Mouse (Mus musculus): ENCODE measurements around the gene Prkcz.

Prkcz gene

GRCm38 (mm10) chr4:155306356-155307242 is 54.6 kb downstream of the Prkcz start:
- DNase-seq, result no peak

DNA sequence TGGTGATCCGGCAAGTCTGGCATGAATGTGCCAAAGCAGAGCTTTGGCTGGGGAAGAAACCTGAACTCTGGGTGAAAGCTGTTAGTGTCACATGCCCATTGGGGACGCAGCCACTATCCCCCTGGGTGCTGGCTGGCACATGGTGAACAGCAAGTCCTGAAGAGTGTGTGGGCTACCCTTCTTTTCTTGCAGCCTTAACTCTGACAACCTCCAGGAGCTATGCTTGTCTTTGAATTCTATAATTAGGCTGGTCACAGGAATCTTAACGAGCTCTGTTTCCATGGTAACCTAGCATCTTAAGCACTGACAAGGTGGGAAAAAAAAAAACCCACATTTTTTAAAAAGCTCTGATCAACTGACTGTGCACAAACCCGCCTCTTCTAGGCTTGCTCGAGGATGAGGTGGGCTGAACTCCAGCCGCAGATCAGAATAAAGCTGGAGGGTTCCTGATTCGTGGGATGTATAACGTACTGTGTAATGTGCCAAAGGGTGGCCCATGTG is 55.6 kb downstream of the Prkcz start:
- DNase-seq, result no peak

- peak in 1 of 2 experiments; percentile 15 for DNase-seq
These were observed 56.6 kb downstream of the Prkcz start for GRCm38 (mm10) chr4:155304508-155305096.

DNA sequence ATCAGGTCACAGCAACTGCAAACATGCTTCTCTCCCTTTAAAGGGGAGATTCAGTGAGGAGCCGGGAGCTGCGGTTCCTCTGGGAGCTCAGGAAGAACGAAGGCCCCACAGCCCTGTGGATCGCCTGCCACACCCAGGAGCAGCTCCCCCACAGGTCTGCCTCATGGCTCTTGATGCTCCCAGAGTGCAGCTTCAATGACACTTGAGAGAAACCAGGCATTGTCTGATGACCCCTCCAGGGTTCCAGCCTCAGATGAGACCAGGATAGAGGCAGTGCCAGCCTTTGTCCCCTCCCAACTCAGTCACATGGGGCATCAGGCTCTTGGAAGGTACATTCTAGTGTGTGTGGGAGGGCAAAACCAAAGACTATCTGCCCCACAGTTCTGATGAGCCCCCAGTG is 59.2 kb downstream of the Prkcz start:
- no peak for DNase-seq

GRCm38 (mm10) chr4:155301098-155301447 is 60.1 kb downstream of the Prkcz start:
- no peak for DNase-seq

DNA sequence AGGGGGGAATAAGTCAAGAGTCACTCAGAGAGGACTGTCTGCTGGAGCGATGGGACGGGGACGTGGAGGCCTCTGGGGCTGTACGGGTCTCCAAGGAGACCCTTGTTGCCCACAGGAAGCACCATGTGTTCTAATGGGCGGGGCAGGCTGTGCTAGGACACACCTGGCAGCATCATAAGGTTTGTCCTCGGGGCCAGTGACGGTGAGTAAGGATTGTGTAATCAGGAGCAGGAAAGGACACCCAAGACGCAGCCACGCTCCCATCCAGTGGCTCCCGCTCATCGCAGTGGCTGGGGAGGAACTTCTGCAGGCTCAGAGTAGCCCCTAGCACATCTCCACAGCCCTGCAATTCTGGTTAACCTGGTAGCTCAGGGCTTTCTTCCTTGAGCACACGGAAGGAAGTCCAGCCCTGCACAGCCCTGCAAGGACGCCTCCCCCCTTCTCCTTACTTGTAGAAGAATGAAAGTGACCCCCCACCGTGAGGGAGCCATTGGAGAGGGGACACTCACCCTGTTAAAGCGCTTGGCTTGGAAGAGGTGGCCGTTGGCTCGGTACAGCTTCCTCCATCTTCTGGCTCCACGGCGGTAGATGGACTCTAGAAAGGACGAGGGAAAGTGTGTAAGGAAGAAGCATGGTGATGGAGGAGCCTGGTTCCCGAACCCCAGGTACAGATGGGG is 60.6 kb downstream of the Prkcz start:
- peak in 1 of 2 experiments; percentile 22 for DNase-seq

DNA sequence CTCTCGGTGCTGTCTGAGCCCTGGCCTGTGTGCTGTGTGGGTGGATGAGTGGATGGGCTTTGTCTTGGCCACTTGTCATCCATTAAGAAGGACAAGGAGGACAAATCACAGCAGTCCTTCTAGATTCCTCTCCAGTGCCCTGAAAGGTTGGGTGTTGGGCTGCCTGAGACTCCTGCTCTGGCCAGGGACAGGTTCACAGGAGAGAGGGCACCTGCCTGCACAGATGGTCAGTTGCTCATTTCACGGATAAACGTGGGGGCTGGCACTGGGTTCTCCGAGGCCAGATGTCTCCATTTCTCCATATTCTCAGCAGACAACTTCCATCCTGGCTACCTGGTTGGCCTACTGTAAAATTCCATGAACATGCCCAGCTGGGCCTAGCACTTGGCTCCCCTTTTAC is 62.3 kb downstream of the Prkcz start:
- DNase-seq, result no peak

- DNase-seq, result no peak
These were observed 64.1 kb downstream of the Prkcz start for GRCm38 (mm10) chr4:155297057-155297456.

DNA sequence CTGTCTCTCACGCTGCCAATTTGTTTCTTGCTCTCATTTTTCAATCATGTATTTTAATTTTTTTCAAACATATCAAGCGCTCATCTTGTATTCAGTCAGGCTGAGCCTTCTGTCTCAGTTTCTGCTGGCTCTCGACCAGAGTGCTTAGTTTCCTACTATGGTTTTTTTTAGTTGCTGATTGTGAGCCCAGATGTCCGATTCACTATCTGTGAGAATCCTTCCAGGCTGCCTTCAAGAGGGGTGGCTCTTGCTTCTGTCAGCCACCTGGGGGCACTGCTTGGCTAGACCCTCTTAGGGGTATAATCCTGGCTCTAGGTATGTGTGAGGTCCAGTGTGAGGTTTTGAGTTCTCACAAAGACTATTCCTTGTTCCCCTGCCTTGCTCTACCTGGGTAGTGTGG is 65.2 kb downstream of the Prkcz start:
- no peak for DNase-seq

DNA sequence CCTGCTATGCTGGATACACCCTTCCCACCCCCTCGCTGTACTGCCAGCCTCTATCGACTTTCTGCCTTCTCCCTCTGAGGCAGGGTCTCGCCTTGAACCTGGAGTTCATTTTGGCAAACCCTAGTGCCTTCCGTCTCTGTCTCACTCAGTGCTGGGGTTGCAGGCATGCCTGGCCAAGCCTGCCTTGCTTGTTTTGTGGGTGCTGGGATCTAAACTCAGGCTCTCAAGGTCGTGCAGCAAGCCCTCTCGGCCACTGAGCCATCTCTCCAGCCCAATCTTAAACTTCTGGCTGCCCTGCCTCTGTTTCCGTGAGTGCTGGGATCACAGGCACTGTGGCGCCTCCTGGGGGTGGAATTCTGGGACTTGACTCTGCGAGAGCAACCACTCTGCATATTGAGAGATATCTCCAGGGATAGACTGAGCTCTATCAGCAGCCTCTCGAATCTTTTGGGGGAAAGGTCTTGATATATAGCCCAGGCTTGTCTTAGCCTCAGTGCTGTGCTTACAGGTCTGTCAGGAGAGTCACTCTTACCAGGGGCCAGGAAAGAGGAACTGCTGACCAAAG is 66.1 kb downstream of the Prkcz start:
- no peak for DNase-seq

DNA sequence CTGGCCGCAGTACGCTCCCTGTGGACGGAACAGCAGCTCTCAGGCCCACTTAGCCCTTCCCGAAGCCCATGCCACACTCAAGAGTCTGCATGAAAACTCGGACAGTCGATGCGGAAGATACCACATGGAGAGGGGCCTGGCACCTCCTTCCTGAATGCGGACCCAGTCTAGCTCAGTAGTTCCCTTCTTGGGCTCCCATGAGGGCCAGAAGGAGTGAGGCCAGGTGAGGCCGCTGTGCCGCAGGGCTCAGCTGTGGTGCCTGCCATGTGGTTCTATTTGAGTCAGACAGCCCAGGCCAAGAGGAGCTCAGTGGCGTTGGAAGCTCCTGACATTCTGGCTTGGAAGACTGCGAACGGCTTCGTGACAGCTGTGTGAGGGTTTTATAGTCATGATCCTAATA is 66.8 kb downstream of the Prkcz start:
- no peak for DNase-seq

DNA sequence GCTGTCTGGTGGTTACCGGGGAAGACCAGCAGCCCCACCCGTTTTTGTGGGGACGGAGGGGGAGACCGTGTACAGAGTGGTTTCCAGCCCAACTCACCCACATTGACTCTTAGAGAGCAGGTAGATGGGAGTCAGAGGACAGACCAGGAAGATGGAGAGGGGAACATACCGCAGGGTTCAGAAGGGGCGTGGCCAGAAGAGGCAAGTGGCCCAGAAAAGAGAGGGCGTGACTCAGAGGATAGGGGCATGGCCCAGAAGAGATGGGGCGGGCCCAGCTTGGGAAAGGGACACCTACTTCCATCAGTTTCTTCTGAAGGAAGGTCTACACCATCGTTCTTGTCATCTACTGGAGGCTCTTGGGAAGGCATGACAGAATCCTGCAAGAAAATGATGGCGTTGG is 68.3 kb downstream of the Prkcz start:
- DNase-seq, result no peak

DNA sequence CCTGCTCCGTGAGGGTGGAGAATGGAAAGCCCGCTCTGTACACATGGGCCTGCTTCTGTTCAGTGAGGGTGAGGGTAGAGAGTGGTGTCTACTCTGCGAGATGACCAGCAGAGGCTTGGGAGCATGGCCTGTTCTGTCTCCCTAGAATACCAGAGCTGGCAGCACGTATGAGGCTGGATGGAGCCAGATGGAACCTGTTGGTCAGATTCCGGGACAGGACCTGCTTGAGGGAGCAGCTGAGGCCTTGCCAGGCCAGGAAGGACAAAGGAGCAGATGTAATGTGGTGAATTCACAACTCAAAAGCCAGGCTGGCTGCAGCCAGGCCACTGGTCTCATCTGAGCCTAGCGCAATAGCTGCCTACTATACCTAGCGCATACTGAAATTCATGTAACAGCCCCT is 71.1 kb downstream of the Prkcz start:
- no peak for DNase-seq

GRCm38 (mm10) chr4:155288586-155288985 is 72.6 kb downstream of the Prkcz start:
- no peak for DNase-seq

DNA sequence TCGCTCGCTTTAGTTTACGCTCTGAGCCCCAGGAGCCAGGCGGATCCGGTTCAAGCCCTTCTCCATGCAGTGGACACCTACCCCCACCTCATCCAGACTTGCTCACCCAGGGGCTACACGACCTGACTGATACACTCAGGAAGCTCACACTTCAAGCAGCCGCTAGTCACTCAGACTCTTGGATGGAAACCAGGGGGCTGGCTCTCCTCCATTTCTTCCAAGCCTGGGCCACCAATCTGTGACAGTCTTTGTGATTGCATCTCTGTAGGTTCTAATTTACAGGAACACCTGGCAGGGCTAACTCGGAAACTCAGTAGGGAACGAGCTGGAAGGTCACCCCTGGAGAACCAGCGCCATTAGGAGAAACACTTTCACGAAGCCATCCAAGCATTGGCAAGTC is 73.4 kb downstream of the Prkcz start:
- DNase-seq, result no peak

DNA sequence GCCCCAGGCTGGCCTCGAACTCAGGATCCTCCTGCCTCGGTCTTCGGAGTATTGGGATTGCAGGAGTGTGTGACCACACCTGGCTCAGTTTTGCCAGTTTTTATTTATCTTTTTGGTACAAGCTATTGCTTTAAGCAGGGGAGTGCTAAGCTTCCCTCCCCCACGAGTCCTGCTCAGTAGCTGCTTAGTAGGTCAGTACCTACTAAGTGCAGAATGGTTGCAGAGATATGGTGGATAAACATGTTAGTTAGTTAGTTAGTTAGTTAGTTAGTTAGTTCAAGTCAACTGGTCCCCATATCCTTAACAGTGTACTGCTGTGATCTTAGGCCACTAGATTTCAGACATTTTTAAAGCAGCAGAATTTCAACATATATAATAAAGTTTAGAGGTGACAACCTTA is 75.1 kb downstream of the Prkcz start:
- no peak for DNase-seq

DNA sequence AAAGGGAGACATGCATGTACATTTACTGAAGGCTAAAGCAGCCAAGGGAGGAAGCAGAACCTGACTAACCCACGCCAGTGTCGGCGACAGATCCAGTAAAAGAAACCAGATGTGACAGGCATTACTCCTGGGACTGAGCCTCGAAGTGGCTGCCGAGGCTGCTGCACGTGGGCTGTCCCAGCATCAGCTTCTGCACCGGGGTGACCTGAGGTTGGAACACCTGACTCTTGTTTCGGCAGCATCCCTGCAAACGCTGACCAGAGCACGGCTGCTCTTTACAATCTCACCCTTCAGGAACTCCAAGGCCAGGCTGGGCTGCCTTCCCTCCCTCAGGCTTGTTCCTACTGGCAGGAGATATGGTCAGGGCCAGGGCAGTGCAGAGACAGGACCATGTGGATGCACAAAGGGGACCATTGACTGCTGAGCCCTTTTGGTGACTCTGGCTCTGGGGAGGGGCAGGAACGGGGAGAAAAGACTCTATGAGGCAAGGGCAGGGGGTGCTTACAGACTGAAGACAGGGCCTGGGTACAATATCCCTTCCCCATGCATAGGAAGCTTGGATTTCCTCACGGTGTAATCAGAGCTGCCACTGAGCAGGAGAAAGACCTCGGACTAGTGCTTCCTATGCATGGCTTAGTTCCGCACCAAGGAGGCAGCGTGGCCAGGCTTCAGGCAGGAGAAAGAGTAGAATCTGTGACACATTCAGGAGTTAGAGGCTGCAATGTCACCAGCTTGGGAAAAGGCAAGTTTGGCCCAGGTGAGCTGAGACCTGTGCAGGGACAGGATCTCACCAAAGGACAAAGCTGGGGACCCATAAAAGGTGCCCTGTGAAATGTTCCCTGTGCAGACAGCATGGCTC is 76.4 kb downstream of the Prkcz start:
- no peak for DNase-seq

GRCm38 (mm10) chr4:155283585-155283984 is 77.6 kb downstream of the Prkcz start:
- no peak for DNase-seq

DNA sequence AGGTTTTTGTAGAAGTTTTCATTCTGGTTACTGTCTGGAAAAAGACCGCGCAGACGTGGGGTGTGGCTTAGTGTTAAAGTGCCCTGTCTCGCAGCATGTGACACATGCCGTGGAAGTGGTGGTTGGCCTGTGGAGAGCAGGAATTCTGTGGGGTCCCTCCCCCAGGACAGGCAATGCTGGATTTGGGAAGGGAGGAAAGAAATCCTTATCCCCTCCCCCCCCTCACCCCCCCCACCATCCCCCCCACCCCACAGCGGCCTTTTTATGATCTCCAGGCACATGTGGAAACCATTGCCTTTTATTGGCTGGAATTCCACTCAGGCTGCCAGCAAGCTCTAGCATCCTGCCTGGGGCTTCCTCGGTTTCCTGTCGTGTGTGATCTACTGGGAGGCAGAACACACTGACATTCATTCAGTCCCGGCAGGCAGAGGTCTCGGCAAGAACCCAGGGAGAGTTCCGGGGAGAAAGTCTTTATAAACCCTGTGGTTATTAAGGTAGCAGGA is 78.1 kb downstream of the Prkcz start:
- no peak for DNase-seq

DNA sequence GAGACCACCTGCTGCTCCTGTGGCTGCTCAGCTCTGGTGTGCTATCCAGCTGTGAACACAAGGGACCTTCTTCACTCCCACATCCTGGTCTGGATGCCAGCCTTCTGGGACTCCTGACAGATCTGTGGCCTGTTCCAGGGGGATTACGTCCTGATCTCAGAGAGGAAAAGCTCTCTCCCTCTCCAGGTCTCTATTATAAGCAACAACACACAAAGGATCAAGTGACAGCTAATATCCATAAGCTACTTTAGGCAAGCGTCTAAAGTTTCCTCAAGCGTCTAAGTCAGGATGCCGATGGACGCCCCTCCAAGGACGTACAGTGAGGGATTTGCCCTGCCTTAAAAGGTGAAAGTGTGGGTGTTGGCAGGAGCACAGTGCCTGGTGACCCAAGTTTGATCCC is 78.9 kb downstream of the Prkcz start:
- DNase-seq, result no peak

- no peak for DNase-seq
These were observed 79.5 kb downstream of the Prkcz start for GRCm38 (mm10) chr4:155281652-155282051.

GRCm38 (mm10) chr4:155281227-155281626 is 79.9 kb downstream of the Prkcz start:
- DNase-seq, result no peak
